Mouse (Mus musculus): ENCODE data around the gene Lin7c.

DNA sequence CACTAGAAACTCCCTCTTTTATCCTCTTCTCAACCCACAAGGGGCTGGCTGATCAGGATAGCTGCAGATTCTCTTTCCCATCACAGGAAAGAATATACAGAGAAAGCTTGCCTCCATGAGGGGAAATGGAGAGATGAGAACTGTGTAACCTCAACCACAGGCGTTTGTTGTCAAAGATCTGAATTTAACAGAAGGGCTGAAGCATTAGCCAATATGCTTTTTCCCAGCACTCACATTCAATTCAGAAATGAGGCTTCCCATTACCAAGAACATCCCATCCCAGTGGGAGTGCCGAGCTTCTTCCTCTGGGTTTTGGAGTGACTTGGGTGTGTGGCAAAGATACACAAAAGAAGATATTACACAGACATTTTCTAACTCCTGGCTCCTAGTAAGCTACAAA, 31.0 kb upstream of the Lin7c start:
- TF ChIP-seq CTCF (IDR thresholded peaks at IDR 0.05; ENCODE audit: borderline replicate concordance, control insufficient read depth, extremely low read depth, insufficient read depth, low read length, poor library complexity) (no peak), POLR2A (IDR thresholded peaks at IDR 0.05; ENCODE audit: control insufficient read depth, extremely low read depth, insufficient read depth, low read length, poor library complexity) (no peak)
